Mouse (Mus musculus) left cerebral cortex, adult 11 months (tissue): Measurements from ENCODE around the gene Sost.
A peak's percentile ranks its signal among the peaks of the same experiment; 100 is the strongest.
"Not testable (repeated sequence)": the region's sequence is repeated elsewhere in the genome, so short reads cannot be mapped to it uniquely, and the experiment has no call there.

Experiments
- DNase-seq: peaks from one replicate; pipeline ENCODE4 v3.0.0; 2022; ENCODE audit warnings: low spot score

The Sost gene

GRCm38 (mm10) chr11:101966965-101967614 is at the start of gene Sost:
Gene Sost, minus strand, starts transcription at chr11:101967015.
- no peak for DNase-seq

- DNase-seq = no peak
Measured at GRCm38 (mm10) chr11:102016136-102016535, 49.3 kb upstream of the Sost start.

- DNase-seq = no peak
Measured at GRCm38 (mm10) chr11:102015472-102015871, 48.7 kb upstream of the Sost start.

- no peak for DNase-seq
Measured at GRCm38 (mm10) chr11:102013201-102013600, 46.4 kb upstream of the Sost start.

- DNase-seq = no peak
Measured at GRCm38 (mm10) chr11:102011510-102011909, 44.7 kb upstream of the Sost start.

GRCm38 (mm10) chr11:102010140-102010539 is 43.3 kb upstream of the Sost start:
- no peak for DNase-seq

GRCm38 (mm10) chr11:102008954-102009637 is 42.3 kb upstream of the Sost start:
- DNase-seq = no peak

GRCm38 (mm10) chr11:102008372-102008771 is 41.6 kb upstream of the Sost start:
- no peak for DNase-seq

- DNase-seq = no peak
Measured at GRCm38 (mm10) chr11:102006688-102007087, 39.9 kb upstream of the Sost start.

- no peak for DNase-seq
Measured at GRCm38 (mm10) chr11:102006271-102006670, 39.5 kb upstream of the Sost start.

GRCm38 (mm10) chr11:102004251-102004650 is 37.4 kb upstream of the Sost start:
- no peak for DNase-seq

- no peak for DNase-seq
Measured at GRCm38 (mm10) chr11:101999466-101999865, 32.7 kb upstream of the Sost start.

- DNase-seq = no peak
Measured at GRCm38 (mm10) chr11:101998258-101998657, 31.4 kb upstream of the Sost start.

GRCm38 (mm10) chr11:101995938-101996337 is 29.1 kb upstream of the Sost start:
- no peak for DNase-seq

GRCm38 (mm10) chr11:101994100-101994499 is 27.3 kb upstream of the Sost start:
- DNase-seq = no peak

GRCm38 (mm10) chr11:101992411-101992810 is 25.6 kb upstream of the Sost start:
- no peak for DNase-seq

- DNase-seq = no peak
Measured at GRCm38 (mm10) chr11:101991813-101992212, 25.0 kb upstream of the Sost start.

- DNase-seq = no peak
Measured at GRCm38 (mm10) chr11:101990244-101990643, 23.4 kb upstream of the Sost start.

GRCm38 (mm10) chr11:101986913-101987312 is 20.1 kb upstream of the Sost start, which contains the start of gene Dusp3:
Gene Dusp3, minus strand, starts transcription at chr11:101987013.
- DNase-seq = no peak

GRCm38 (mm10) chr11:101985990-101986389 is 19.2 kb upstream of the Sost start:
- peak; percentile 79 for DNase-seq

GRCm38 (mm10) chr11:101985450-101985849 is 18.6 kb upstream of the Sost start:
- DNase-seq = not testable (repeated sequence)

GRCm38 (mm10) chr11:101984054-101985025 is 17.5 kb upstream of the Sost start, which contains the start of gene Cfap97d1:
Gene Cfap97d1, plus strand, starts transcription at chr11:101984279.
- peak; percentile 92 for DNase-seq
